13 mouse cellular contexts compared by ENCODE assay signal in genomic region chr4:137483871-137484270, GRCm38 (mm10). TPM values are rescaled to one million over a fixed set of nuclear protein-coding genes. Genes with fewer than 3 reads are reported as not detected.
DNase-seq lines count a peak whose midpoint lies in the region; ATAC-seq lines count a peak whose summit lies in the region.
"Had no signal": no experiment of that assay in that cellular context is flagged by ENCODE, and none has a peak within 500 bp of the region (broad histone marks: within the 10 kb centered on the region; RNA-seq: fewer than 3 reads in every experiment).

No protein-coding gene starts in this region.

- 21% methylated on average over 16 of the region's 16 CpGs for WGBS in liver, embryonic 11.5 days
- 39% methylated on average over 16 of the region's 16 CpGs for WGBS in stomach, embryonic 16.5 days

- H3K4me3 ChIP-seq in liver, embryonic 11.5 days (ENCODE audit: low read depth, low read length), result no peak overlapping the region
- no peak overlapping the region for H3K4me3 ChIP-seq in stomach, embryonic 16.5 days (replicated peaks; ENCODE audit: low read length)
- H3K4me3 ChIP-seq: forebrain, embryonic 13.5 days; hindbrain, embryonic 12.5 days had no signal

- no peaks in the 10 kb centered on the region for H3K36me3 ChIP-seq in liver, embryonic 11.5 days (ENCODE audit: control insufficient read depth, insufficient read depth, low read length)
- no peaks in the 10 kb centered on the region for H3K36me3 ChIP-seq in stomach, embryonic 16.5 days (ENCODE audit: control insufficient read depth, insufficient read depth, low read length)
- H3K36me3 ChIP-seq: hindbrain, embryonic 12.5 days had no signal

- H3K9me3 ChIP-seq in liver, embryonic 11.5 days (ENCODE audit: control insufficient read depth, low read length), result no peaks in the 10 kb centered on the region
- no peaks in the 10 kb centered on the region for H3K9me3 ChIP-seq in stomach, embryonic 16.5 days (replicated peaks; ENCODE audit: control insufficient read depth, low read length)
- H3K9me3 ChIP-seq: forebrain, embryonic 13.5 days; hindbrain, embryonic 12.5 days had no signal

- DNase-seq in kidney, adult 11 months, result peak; percentile 63
- DNase-seq in kidney, adult 18-20 months, result no peak
- DNase-seq in liver, embryonic 11.5 days (ENCODE audit: low spot score), result no peak
- no peak for DNase-seq in cerebellum, postnatal 10 days
- no peak for DNase-seq in ovary, postnatal 10 days (ENCODE audit: low spot score)
- DNase-seq in c-Kit-positive CD71-positive TER-119-positive erythroid progenitor cells, embryonic 14.5 days (ENCODE audit: low spot score), result no peak
- DNase-seq: thymus, adult 18-20 months had no signal

- no peaks in the 10 kb centered on the region for H3K27me3 ChIP-seq in liver, embryonic 11.5 days (replicated peaks; ENCODE audit: control insufficient read depth, insufficient read depth, low read length)
- no peaks in the 10 kb centered on the region for H3K27me3 ChIP-seq in stomach, embryonic 16.5 days (ENCODE audit: control insufficient read depth, insufficient read depth, low read length)
- H3K27me3 ChIP-seq: forebrain, embryonic 13.5 days; hindbrain, embryonic 12.5 days had no signal

- peak overlapping the region; percentile 10; the same call in 1 of the 2 replicates for H3K4me2 ChIP-seq in liver, embryonic 11.5 days
- H3K4me2 ChIP-seq in stomach, embryonic 16.5 days (ENCODE audit: low read depth, low read length), result no peak overlapping the region
- H3K4me2 ChIP-seq: forebrain, embryonic 13.5 days; hindbrain, embryonic 12.5 days had no signal

- peak; percentile 17 to 51; a peak in 3 of 4 replicates for ATAC-seq in hematopoietic stem cell, adult 5-6 weeks (replicated peaks in 1 of 2; ENCODE audit: insufficient read depth in 1 of 2, low FRiP score in 2 of 2, low TSS enrichment in 1 of 2, low read depth in 1 of 2, poor library complexity in 2 of 2, severe bottlenecking in 2 of 2)
- peak; percentile 44; the same call in 1 of the 2 replicates for ATAC-seq in liver, embryonic 11.5 days (replicated peaks; ENCODE audit: low FRiP score)
- ATAC-seq in stomach, embryonic 16.5 days (ENCODE audit: insufficient read depth, low FRiP score), result no peak
- ATAC-seq: forebrain, embryonic 13.5 days had no signal

- peaks cover 91% of the 10 kb centered on the region for H3K4me1 ChIP-seq in liver, embryonic 11.5 days (replicated peaks; ENCODE audit: control insufficient read depth, insufficient read depth, low read length)
- peaks cover 81% of the 10 kb centered on the region for H3K4me1 ChIP-seq in stomach, embryonic 16.5 days (ENCODE audit: control insufficient read depth, insufficient read depth, low read length)

- no peak overlapping the region for H3K27ac ChIP-seq in liver, embryonic 11.5 days (ENCODE audit: low read depth, low read length)
- H3K27ac ChIP-seq in stomach, embryonic 16.5 days (ENCODE audit: low read length), result peak overlapping the region; percentile 66
- H3K27ac ChIP-seq: forebrain, embryonic 13.5 days; hindbrain, embryonic 12.5 days had no signal

- peak overlapping the region; percentile 16; the same call in 1 of the 2 replicates for H3K9ac ChIP-seq in liver, embryonic 11.5 days (ENCODE audit: low read depth, low read length)
- no peak overlapping the region for H3K9ac ChIP-seq in stomach, embryonic 16.5 days (ENCODE audit: low read length)
- H3K9ac ChIP-seq: forebrain, embryonic 13.5 days had no signal

RNA-seq across cellular contexts. Expression of gene Hspg2, which starts 15.3 kb away (rescaled TPM):
- not detected in 2 replicates for total RNA-seq in hematopoietic stem cell, adult 5-6 weeks (2017)
- 19.9 and 20.8 TPM in 2 replicates for polyA plus RNA-seq in liver, embryonic 11.5 days (2014; fragmentation: Nextera tagmentation; extraction: Ambion mirVana)
- 29.5 and 31.7 TPM in 2 replicates for polyA plus RNA-seq in stomach, embryonic 16.5 days (2015; fragmentation: Nextera tagmentation; extraction: Ambion mirVana)

RNA-seq across cellular contexts. Expression of gene 1700013G24Rik, which starts 30.8 kb away (rescaled TPM):
- total RNA-seq in hematopoietic stem cell, adult 5-6 weeks (2017), result not detected in 2 replicates
- polyA plus RNA-seq in liver, embryonic 11.5 days (2014; fragmentation: Nextera tagmentation; extraction: Ambion mirVana), result not detected in 2 replicates
- not detected in 2 replicates for polyA plus RNA-seq in stomach, embryonic 16.5 days (2015; fragmentation: Nextera tagmentation; extraction: Ambion mirVana)
- total RNA-seq: left cerebral cortex, postnatal 36 days; midbrain, postnatal 0 days had no signal
- polyA plus RNA-seq: forebrain, embryonic 13.5 days; hindbrain, embryonic 12.5 days; midbrain, postnatal 0 days had no signal

RNA-seq across cellular contexts. Expression of gene Cela3b, which starts 53.5 kb away (rescaled TPM):
- total RNA-seq in hematopoietic stem cell, adult 5-6 weeks (2017), result not detected in 2 replicates
- polyA plus RNA-seq in liver, embryonic 11.5 days (2014; fragmentation: Nextera tagmentation; extraction: Ambion mirVana), result not detected in 2 replicates
- polyA plus RNA-seq in stomach, embryonic 16.5 days (2015; fragmentation: Nextera tagmentation; extraction: Ambion mirVana), result 406 and 529 TPM in 2 replicates
- total RNA-seq: left cerebral cortex, postnatal 36 days; midbrain, postnatal 0 days had no signal
- polyA plus RNA-seq: forebrain, embryonic 13.5 days; hindbrain, embryonic 12.5 days; midbrain, postnatal 0 days had no signal

Comparison
In these comparisons a context has a peak if more than half of its experiments do, and no peak if none do; other contexts are left out.
1. RNA of gene Cela3b, which starts 53.5 kb away (polyA plus RNA-seq): 406 to 529 TPM in stomach, embryonic 16.5 days; not detected in liver, embryonic 11.5 days; every median in the first group is over 100 times any median in the second.